Mouse (Mus musculus): ENCODE results near the gene Spib.

DNA sequence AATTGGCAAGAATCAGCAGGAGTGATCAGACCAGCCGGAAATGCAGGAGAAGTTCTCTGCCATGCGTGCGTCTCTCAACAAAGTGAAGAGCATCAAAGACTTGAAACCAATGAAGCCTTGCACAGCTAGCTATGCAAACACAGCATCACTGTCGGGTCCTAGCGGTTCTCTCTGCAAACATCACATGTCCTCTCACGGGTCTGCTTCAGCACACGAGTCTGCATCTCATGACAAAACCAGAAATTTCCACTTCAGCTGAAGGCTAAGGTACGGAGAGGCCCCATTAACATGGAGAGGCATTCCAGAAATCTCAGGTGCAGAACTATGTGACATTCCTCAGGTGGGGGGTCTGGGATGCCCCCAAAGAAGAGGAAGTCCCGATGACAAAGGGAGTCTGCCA is 36.9 kb upstream of the Spib start:
- TF ChIP-seq CTCF (IDR thresholded peaks at IDR 0.05; ENCODE audit: extremely low read depth, insufficient read depth, low read length) (no peak), POLR2A (IDR thresholded peaks at IDR 0.05; ENCODE audit: extremely low read depth, insufficient read depth, low read length) (no peak)

Measured in cortical plate, adult 2 months (tissue).